Mouse (Mus musculus) forebrain, embryonic 12.5 days (tissue): ENCODE data around the gene Tbcc. TPM values are rescaled to one million over a fixed set of nuclear protein-coding genes. Genes with fewer than 3 reads are reported as not detected.

Experiments used
- ATAC-seq: fragments of 200-750 bp; cut with Nextera tagmentation; 2 replicates; pipeline ENCODE4 v1.8.0; 2017; ENCODE audit warnings: moderate TSS enrichment; ENCODE audit not compliant: low FRiP score
- H3K27ac ChIP-seq: fragments of 300-500 bp; sonication (generic); 2 replicates; pipeline ENCODE4 v1.5.1; 2016; ENCODE audit warnings: mild to moderate bottlenecking
- H3K27me3 ChIP-seq: fragments of 300-500 bp; sonication (generic); 2 replicates; pipeline ENCODE4 v1.6.1; 2016; ENCODE audit warnings: mild to moderate bottlenecking
- H3K36me3 ChIP-seq: fragments of 300-500 bp; sonication (generic); replicated peaks from 2 replicates; pipeline ENCODE4 v1.6.1; 2016; ENCODE audit warnings: mild to moderate bottlenecking
- H3K4me1 ChIP-seq: fragments of 300-500 bp; sonication (generic); 2 replicates; pipeline ENCODE4 v1.6.1; 2016
- H3K4me2 ChIP-seq: fragments of 300-500 bp; sonication (generic); 2 replicates; pipeline ENCODE4 v1.6.1; 2016; ENCODE audit warnings: mild to moderate bottlenecking, moderate library complexity
- H3K4me3 ChIP-seq: fragments of 300-500 bp; sonication (generic); replicated peaks from 2 replicates; pipeline ENCODE4 v1.5.1; 2016; ENCODE audit warnings: mild to moderate bottlenecking
- H3K9ac ChIP-seq: fragments of 300-500 bp; sonication (generic); 2 replicates; pipeline ENCODE4 v1.6.1; 2016; ENCODE audit warnings: mild to moderate bottlenecking
- H3K9me3 ChIP-seq: fragments of 300-500 bp; sonication (generic); 2 replicates; pipeline ENCODE4 v1.6.1; 2016
- WGBS: fragments of 180-500 bp; shearing (Covaris S2); methylation state at CpG from one replicate; pipeline ENCODE4 v1.1.7; 2016; 5-methylcytosine and 5-hydroxymethylcytosine counted together
- polyA plus RNA-seq: library from polyadenylated mRNA; unstranded; fragments of >200 nt; fragmentation: Nextera tagmentation; extraction: Ambion mirVana; gene quantifications from 2 replicates; pipeline ENCODE4 v1.2.1, GENCODE M21; 2016

Gene Tbcc
- polyA plus RNA-seq, 1 experiment from 2014 or later = 67.3 TPM

DNA sequence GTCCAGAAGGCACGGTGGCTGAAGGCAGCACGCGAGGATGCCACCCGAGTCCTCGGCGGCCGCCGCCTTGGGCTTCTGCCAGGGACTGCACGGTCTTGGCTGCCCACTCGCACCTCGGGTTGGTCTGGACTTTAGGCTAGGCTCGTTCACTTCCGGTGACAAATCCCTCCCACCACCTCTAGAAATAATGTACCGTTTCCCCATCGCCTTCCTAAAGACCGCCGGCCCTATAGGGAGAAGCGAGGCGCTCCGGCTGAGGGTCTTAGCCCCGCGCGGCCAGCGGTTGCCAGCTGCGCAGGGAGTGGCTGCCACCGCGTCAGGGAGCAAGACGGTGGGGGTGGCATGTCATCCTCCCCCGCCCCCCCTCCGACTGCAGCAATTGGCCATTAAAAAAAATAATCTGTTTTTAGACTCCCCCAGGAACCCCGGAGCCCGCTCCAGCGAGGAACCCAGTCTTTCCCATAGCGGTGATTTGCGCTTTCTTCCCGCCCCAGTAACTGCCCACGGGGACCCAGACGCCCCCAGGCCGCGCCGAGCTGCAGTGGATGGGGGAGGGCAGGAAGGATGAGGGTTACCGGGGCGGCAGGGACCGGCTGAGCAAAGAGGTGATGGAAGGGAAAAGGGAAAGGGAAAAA is 917 bp upstream of the Tbcc start:
- peak overlapping the region; percentile 96 for H3K4me2 ChIP-seq
- H3K9ac ChIP-seq = peak overlapping the region; percentile 70
- under 1% methylated on average over 44 of the region's 44 CpGs for WGBS
- no peaks in the 10 kb centered on the region for H3K9me3 ChIP-seq
- no peaks in the 10 kb centered on the region for H3K27me3 ChIP-seq
- peaks cover 6% of the 10 kb centered on the region; the same call in 1 of the 2 replicates for H3K36me3 ChIP-seq
- H3K27ac ChIP-seq = peak overlapping the region; percentile 96
- H3K4me3 ChIP-seq = peak overlapping the region; percentile 73
- H3K4me1 ChIP-seq = peaks cover 41% of the 10 kb centered on the region
- peak; percentile 65 for ATAC-seq

DNA sequence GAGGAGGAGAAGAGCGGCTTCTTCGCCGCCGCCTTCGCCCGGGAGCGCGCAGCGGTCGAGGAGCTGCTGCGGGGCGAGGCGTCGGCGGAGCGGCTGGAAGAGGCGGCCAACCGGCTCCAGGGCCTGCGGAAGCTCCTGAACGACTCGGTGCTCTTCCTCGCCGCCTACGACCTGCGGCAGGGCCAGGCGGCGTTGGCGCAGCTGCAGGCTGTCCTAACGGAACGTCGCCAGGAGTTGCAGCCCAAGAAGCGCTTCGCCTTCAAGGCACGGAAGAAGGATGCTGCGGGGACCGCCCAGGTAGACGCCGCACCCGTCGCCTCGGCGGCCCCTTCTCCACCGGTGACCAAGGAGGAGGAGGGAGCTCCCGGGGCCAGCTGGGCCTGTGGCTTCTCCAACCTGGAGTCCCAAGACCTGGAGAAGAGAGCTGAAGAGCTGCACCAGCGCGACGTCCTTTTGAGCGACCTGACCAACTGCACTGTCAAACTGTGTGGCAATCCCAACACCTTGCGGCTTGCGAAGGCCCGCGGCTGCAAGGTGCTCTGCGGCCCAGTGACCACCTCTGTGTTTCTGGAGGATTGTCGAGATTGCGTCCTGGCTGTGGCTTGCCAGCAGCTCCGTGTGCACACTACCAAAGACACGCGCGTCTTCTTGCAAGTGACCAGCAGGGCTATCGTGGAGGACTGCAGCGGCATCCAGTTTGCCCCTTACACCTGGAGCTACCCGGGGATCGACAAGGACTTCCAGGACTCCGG is 535 bp downstream of the Tbcc start:
- Histone ChIP-seq H3K27ac (peak overlapping the region; percentile 88), H3K4me3 (peak overlapping the region; percentile 73), H3K27me3 (no peaks in the 10 kb centered on the region), H3K9me3 (no peaks in the 10 kb centered on the region), H3K9ac (peak overlapping the region; percentile 87), H3K36me3 (peaks cover 6% of the 10 kb centered on the region; the same call in 1 of the 2 replicates), H3K4me2 (peak overlapping the region; percentile 98), H3K4me1 (peaks cover 38% of the 10 kb centered on the region)
- peak; percentile 53 for ATAC-seq
- WGBS = 2% methylated on average over 64 of the region's 64 CpGs

DNA sequence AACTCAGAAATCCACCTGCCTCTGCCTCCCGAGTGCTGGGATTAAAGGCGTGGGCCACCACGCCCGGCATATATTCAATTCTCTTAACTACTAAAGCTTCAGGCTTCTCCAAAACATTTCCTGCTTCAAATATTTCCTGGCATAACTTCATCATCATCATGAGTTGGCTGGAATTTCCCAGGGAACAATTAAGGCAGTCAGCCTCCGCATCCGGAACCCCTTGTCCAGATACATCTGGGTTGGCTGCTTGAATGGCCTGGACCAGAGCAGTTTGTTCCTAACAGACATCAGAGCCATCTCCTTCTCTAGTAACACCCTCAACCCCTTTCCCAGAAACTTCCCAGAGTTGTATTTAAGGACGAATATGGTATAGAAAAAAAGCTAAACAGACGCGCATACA is 4.9 kb downstream of the Tbcc start:
- no peaks in the 10 kb centered on the region for H3K9me3 ChIP-seq

DNA sequence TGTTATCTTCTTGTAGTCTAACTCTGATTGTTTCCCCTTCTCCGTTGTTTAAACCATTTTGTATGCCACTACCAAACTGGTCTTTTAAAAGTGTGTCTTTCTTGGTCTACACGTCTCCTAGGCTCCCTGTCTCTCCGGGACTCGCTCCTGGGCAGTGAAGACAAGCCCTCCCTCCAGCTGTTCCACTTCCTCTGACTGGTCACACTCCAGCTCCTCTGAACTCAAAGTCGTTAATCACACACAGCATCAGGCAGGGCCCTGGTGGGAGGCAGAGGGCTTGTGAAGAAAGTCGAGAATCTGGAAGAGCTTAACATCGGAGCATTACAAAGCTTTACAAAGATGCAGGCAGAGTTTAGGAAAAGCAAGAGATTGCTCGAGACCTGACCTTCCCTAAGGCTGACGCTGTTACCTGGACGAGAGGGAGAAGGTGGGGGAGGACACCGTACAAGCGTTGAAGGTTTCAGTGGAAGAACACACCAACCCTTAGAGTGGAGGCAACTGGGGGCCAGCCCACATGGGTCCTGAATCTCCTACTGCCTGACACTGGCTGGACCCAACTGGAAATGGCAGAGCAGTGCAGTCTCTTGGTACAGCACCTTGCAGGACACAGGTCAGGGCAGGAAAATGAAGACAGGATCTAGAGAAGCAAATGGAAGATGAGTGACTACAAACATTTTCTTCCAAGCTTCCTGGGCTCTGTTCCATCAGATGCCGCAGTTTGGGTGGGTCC is 6.9 kb downstream of the Tbcc start:
- 55% methylated on average over 13 of the region's 13 CpGs for WGBS
- Histone ChIP-seq H3K4me3 (no peak overlapping the region), H3K27ac (no peak overlapping the region), H3K9me3 (no peaks in the 10 kb centered on the region), H3K27me3 (no peaks in the 10 kb centered on the region), H3K4me2 (no peak overlapping the region), H3K9ac (no peak overlapping the region), H3K36me3 (peaks cover 6% of the 10 kb centered on the region; the same call in 1 of the 2 replicates), H3K4me1 (peaks cover 15% of the 10 kb centered on the region)
- no peak for ATAC-seq

More for the DNA sequence above, 4.9 kb downstream of the Tbcc start:
- ATAC-seq = no peak
- 95% methylated on average over 9 of the region's 9 CpGs for WGBS
- no peak overlapping the region for H3K4me2 ChIP-seq
- H3K36me3 ChIP-seq = peaks cover 6% of the 10 kb centered on the region; the same call in 1 of the 2 replicates
- no peak overlapping the region for H3K9ac ChIP-seq
- peaks cover 29% of the 10 kb centered on the region for H3K4me1 ChIP-seq
- no peak overlapping the region for H3K27ac ChIP-seq
- no peaks in the 10 kb centered on the region for H3K27me3 ChIP-seq
- H3K4me3 ChIP-seq = no peak overlapping the region

DNA sequence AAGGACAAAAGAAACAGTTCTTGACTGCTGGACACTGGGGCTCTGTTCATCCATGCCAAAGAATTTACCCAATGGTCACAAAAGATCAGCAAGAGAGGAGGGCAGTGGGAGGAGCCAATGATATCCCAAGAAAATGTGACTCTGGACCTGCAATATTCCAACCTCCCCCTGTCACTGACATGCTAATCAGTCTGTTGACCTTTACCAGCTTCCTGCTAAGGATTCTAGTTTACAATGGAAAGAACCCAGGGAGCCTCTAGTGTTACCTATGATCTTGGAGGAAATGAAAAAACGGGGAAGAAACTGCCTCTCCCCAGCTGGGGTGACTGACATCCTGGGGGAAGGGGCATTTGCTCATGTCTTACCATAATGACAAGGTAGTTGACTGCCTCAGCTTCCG is 10.5 kb downstream of the Tbcc start:
- WGBS = 58% methylated on average over 2 of the region's 2 CpGs

DNA sequence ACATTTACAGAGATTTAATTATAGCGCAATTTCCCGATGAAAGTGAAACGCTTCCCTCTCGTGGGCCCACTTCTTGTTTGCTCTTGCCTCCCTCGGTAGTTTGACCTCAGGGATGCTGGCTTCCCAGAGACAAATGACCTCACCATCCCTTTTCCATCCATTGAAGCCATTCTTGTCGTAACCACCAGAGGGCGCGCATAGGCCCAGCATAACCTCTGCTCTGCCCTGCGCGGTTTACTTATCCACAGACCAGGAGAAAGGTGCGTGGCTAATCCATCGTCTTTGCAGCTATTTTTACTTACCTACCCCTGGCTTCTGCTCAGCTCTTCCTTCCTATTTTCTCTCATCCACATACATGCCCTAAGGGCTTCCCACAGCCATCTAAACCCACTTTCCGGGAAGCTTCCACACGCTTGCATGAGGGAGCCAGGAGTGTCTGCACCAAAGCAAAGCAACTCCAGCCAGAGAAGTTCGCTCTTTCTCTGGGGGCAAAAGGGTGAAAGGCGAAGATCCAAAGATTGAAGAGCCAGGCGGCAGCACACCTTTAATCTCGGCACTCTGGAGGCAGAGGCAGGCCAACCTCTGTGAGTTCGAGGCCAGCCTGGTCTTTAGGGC is 13.5 kb downstream of the Tbcc start:
- no peaks in the 10 kb centered on the region for H3K9me3 ChIP-seq
- WGBS = 24% methylated on average over 19 of the region's 19 CpGs

More for the DNA sequence above, 10.5 kb downstream of the Tbcc start:
- ATAC-seq = no peak
- no peak overlapping the region for H3K4me2 ChIP-seq
- no peak overlapping the region for H3K4me3 ChIP-seq
- H3K27me3 ChIP-seq = no peaks in the 10 kb centered on the region
- no peaks in the 10 kb centered on the region for H3K36me3 ChIP-seq
- H3K4me1 ChIP-seq = no peaks in the 10 kb centered on the region
- H3K9me3 ChIP-seq = no peaks in the 10 kb centered on the region
- H3K27ac ChIP-seq = no peak overlapping the region
- no peak overlapping the region for H3K9ac ChIP-seq

DNA sequence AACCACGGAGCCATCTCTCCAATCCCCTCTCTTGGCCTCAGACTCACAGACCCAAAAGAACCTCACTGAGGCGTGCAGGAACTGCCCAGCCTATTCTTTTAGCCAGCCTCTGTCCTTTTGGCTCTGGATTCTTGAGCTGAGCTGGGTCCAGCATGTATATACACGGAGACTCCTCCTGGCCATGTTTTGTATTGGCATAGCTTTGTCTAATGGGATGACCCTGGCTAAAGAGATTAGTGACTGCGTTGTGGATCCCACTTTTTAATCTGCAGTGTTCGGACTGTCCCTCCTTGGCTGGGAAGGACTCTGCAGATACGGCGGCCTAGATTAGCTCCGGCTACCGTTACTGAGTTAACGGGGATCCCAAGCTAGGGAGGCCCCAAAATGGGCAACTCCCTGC is 19.7 kb downstream of the Tbcc start, which contains the start of gene Prph2:
TSS of gene Prph2 (plus strand) at position 274 of the 400 bp plus-strand sequence.
- Histone ChIP-seq H3K27me3 (no peaks in the 10 kb centered on the region), H3K4me2 (no peak within 1 kb of the TSS), H3K9ac (no peak within 1 kb of the TSS), H3K9me3 (no peaks in the 10 kb centered on the region), H3K4me1 (peaks cover 7% of the 10 kb centered on the region; the same call in 1 of the 2 replicates), H3K27ac (no peak within 1 kb of the TSS), H3K36me3 (no peaks in the 10 kb centered on the region), H3K4me3 (no peak within 1 kb of the TSS)
- ATAC-seq = no peak
- WGBS = 84% methylated on average over 10 of the region's 10 CpGs

More for the DNA sequence above, 13.5 kb downstream of the Tbcc start:
- Histone ChIP-seq H3K36me3 (no peaks in the 10 kb centered on the region), H3K9ac (no peak overlapping the region), H3K4me3 (no peak overlapping the region), H3K4me1 (no peaks in the 10 kb centered on the region), H3K27me3 (no peaks in the 10 kb centered on the region), H3K27ac (no peak overlapping the region), H3K4me2 (no peak overlapping the region)
- 0 out of 2 replicates have a peak, but pooled peaks have one; percentile 57 for ATAC-seq

DNA sequence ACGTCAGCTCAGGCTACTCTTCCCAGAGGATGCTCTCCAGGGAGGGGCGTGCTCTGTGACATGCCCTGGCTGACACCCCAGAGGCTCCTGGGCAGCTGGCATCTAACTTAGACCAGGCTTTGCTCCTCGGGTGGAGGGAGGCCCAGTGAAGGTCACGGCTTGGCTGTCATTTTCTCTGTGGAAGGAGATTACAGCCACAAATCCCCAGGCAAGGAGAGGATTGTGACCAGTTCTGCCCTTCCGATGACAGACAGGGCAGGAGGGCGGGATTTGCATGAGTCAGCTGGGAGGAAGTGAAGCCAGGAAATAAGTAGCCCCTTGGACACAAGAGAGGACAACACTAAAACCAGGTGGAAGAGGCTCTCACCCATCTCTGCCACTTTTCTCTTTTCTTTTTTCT is 21.8 kb downstream of the Tbcc start:
- no peaks in the 10 kb centered on the region for H3K36me3 ChIP-seq
- H3K4me2 ChIP-seq = no peak overlapping the region
- H3K27me3 ChIP-seq = no peaks in the 10 kb centered on the region
- H3K9me3 ChIP-seq = no peaks in the 10 kb centered on the region
- 51% methylated on average over 6 of the region's 6 CpGs for WGBS
- no peak overlapping the region for H3K27ac ChIP-seq
- ATAC-seq = no peak
- no peak overlapping the region for H3K9ac ChIP-seq
- H3K4me3 ChIP-seq = no peak overlapping the region
- H3K4me1 ChIP-seq = peaks cover 7% of the 10 kb centered on the region; the same call in 1 of the 2 replicates

DNA sequence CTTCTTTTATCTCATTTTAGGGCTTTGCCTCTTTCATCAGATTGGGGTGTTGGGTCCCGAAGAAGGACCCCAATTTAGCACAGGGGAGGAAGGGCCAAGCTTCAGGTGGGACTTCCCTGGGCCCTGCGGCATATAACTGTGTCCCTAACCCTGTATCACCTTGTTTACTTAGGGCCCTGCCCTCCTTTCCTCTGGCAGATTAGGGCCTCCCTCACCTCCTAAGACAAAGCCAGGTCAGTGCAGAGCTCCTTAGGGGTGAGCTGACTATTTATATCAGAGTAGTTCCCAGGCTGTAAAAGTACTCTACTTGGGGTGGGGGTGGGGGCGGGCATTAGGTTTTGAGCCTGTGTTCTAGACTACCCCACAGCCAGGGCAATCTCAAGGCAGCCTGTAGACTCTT is 24.6 kb downstream of the Tbcc start:
- Histone ChIP-seq H3K4me2 (no peak overlapping the region), H3K27ac (no peak overlapping the region), H3K36me3 (no peaks in the 10 kb centered on the region), H3K4me1 (peaks cover 7% of the 10 kb centered on the region; the same call in 1 of the 2 replicates), H3K9ac (no peak overlapping the region), H3K27me3 (no peaks in the 10 kb centered on the region), H3K9me3 (no peaks in the 10 kb centered on the region), H3K4me3 (no peak overlapping the region)
- 64% methylated on average over 3 of the region's 3 CpGs for WGBS
- no peak for ATAC-seq

DNA sequence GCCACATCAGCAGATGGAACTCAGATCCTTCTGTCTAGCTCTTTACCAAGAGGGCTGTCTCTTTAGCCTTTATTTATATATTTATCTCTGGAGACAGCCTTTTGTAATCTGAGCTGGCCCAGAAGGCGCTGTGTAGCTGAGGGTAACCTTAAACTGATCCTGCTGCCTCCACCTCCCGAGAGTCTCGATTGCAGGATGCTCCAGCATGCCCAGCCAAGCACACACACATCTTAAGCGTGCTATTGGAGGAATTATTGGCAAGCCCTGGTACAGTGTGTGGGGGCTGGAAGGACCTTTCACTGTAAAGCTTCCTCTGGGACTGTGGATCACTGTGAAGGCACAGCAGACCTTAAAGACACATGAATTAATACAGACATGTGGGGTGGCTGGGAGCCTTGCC is 28.5 kb downstream of the Tbcc start:
- 48% methylated on average over 4 of the region's 4 CpGs for WGBS
- no peak for ATAC-seq
- Histone ChIP-seq H3K9ac (no peak overlapping the region), H3K4me1 (no peaks in the 10 kb centered on the region), H3K36me3 (no peaks in the 10 kb centered on the region), H3K27me3 (no peaks in the 10 kb centered on the region), H3K4me2 (no peak overlapping the region), H3K9me3 (no peaks in the 10 kb centered on the region), H3K27ac (no peak overlapping the region), H3K4me3 (no peak overlapping the region)

DNA sequence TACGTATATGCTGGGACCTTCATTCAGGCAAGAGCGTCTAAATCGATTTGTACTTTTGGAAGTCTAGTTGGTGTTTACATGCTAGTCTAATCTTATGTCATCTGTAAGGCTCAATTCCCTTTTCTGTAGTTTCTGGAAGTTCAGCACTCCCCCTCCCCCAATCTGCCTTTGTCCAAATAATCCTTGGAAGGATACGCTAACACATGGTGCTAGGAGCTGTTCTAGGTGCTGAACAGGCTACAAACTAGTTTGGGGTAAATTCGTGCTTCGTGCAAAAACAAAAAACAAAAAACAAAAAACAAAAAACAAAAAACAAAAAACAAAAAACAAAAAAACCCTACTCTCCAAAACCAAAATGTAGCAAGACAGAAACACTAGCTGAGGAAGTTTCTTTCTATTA is 30.4 kb downstream of the Tbcc start:
- 68% methylated on average over 6 of the region's 6 CpGs for WGBS
- no peaks in the 10 kb centered on the region for H3K9me3 ChIP-seq
- H3K9ac ChIP-seq = no peak overlapping the region
- no peaks in the 10 kb centered on the region for H3K4me1 ChIP-seq
- no peak overlapping the region for H3K4me3 ChIP-seq
- H3K4me2 ChIP-seq = no peak overlapping the region
- H3K27me3 ChIP-seq = no peaks in the 10 kb centered on the region
- no peaks in the 10 kb centered on the region for H3K36me3 ChIP-seq
- ATAC-seq = no peak
- no peak overlapping the region for H3K27ac ChIP-seq

DNA sequence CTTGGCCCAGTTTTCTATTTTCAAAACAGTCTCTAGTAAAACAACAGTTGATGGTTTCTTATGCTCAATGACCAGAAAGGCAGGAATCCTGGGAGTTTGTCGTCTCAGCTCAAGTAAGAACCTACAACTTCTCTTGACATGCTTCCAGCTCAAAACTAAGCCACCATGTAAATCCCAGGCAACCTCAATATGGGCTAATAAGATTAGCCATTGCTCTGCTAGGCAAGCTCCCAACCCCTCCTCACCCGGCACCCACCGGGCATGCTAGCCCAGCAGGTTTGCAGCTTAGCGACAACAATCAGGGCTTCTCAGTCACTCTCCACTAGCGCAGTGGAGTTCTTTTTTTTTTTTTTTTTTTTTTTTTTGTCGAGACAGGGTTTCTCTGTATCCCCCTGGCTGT is 35.7 kb downstream of the Tbcc start:
- Histone ChIP-seq H3K4me1 (no peaks in the 10 kb centered on the region), H3K4me3 (no peak overlapping the region), H3K36me3 (peaks cover 29% of the 10 kb centered on the region), H3K4me2 (no peak overlapping the region), H3K27me3 (no peaks in the 10 kb centered on the region), H3K9ac (no peak overlapping the region), H3K27ac (no peak overlapping the region), H3K9me3 (no peaks in the 10 kb centered on the region)
- no peak for ATAC-seq
- WGBS = 43% methylated on average over 5 of the region's 6 CpGs
